Mouse (Mus musculus) skeletal muscle tissue, postnatal 0 days (tissue): Measurements from ENCODE around the gene Rgs10. TPM values are rescaled to one million over a fixed set of nuclear protein-coding genes. Genes with fewer than 3 reads are reported as not detected.

Source experiments
- polyA plus RNA-seq: library from polyadenylated mRNA; unstranded; fragments of >200 nt; fragmentation: Nextera tagmentation; extraction: Ambion mirVana; gene quantifications from 2 replicates; pipeline ENCODE4 v1.2.1, GENCODE M21; 2015

The Rgs10 gene
- polyA plus RNA-seq, result 11.3 and 13.4 TPM in 2 replicates

DNA sequence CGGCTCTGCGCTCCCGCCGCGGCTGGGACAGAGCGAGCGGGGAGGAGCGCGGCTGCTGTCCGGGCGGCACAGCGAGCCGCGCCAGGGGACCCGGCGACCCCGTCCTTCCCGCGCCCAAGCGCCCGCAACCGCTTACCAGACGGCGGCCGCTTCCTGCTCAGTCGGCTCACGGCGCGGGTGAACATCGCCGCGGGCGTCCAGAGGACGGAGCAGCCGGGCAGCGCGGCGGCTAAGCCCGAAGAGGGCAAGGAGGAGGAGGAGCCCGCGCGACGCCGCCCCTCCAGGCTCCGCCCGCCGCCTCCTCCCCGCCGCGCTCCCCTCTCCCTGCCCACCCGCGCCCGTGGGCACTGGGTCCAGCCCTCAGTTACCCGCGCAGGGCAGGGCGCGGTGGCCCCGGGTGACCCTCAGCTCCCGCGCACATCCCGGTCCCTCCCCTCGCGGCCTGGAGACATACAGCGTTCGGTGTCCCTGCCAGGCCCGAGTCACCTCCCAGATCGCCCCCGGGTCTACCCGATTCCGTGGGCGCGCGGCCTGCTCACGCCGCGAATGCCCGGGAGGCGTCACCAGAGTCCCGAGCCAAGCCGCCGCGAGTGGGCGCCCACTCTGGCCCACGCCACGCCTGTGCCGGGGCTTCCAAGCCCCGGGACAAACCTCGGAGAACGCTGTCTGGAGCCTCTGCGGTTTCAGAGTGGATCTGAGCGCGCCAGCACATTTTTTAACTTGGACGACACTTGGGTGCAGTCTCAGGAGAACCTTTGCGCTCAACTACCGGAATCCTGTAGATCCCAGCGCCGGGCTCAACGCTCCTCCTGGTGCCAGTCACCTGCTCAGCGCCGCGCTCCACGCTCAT is at the start of gene Rgs10:
Rgs10 (minus strand) TSS at position 829 of the 850 bp plus-strand sequence.

DNA sequence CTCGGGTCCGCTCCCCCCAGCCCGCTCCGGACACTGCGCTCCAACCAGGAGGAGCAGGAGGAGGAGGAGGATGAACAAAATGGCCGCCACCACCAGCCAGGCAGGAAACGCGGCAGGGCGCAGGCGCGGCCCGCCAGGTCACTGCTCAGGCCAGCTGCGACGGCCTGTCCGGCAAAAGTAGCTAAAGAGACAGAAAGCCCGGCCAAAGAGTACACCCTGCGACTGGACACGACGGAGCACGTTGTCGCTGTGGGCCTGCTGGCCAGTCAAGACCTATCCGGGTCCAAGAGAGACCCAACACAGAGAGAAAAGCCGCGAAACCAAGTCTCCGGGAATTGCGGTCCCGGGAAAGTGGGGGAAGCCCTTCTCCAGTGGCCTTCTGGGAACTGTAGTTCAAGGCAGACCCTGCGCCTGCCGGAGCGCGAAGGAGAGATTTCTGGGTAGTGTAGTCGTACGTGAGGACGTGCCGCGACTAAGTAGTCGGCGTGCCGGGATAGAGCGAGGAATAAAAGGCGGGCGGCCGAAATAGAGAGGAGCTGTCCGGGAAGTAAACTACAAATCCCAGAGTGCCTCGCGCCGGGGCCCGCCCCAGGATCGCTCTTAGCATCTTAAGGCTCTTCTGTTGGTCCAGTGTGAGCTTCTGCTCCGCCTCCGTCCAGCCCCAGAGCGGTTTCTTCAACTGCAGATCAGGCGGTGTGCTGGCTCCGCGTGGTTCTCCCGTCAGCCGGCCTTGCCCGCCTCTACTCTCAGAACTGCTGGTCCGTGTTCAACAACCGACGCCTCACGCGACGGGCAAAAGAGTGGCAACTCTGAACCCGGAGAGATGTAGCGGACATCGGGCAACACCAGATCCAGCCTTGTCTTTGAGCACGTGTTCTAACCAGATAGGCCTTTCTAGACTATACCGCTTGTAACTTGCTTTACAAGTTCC is 43.0 kb upstream of the Rgs10 start, which contains the start of gene Tial1:
Tial1 (minus strand) TSS at position 433 of the 931 bp plus-strand sequence.

Other genes starting within 250 kb of the Rgs10 start
- 1,575 and 2,022 TPM in 2 replicates for gene Cox6a2, start 212.4 kb downstream of the Rgs10 start, polyA plus RNA-seq
- gene Armc5, start 181.4 kb downstream of the Rgs10 start, polyA plus RNA-seq, result 7.5 and 8.2 TPM in 2 replicates
- 3.0 and 3.6 TPM in 2 replicates for gene 9130023H24Rik, start 180.7 kb downstream of the Rgs10 start, polyA plus RNA-seq
- 51.5 and 58.6 TPM in 2 replicates for gene Tgfb1i1, start 171.9 kb downstream of the Rgs10 start, polyA plus RNA-seq
- gene Slc5a2, start 153.1 kb downstream of the Rgs10 start, polyA plus RNA-seq, result 0.14 TPM in 1 of 2 replicates, not detected in the other
- gene BC017158, start 120.6 kb downstream of the Rgs10 start, polyA plus RNA-seq, result 7.9 and 11.3 TPM in 2 replicates
- 14.1 and 15.7 TPM in 2 replicates for gene Tial1, start 43.0 kb upstream of the Rgs10 start, polyA plus RNA-seq
- gene Bag3, start 104.9 kb upstream of the Rgs10 start, polyA plus RNA-seq, result 31.3 and 36.2 TPM in 2 replicates
- gene Inpp5f, start 192.6 kb upstream of the Rgs10 start, polyA plus RNA-seq, result 5.5 and 5.9 TPM in 2 replicates